Mouse (Mus musculus): ENCODE results near the gene Lingo3.

Gene Lingo3

GRCm38 (mm10) chr10:80843931-80844547 lies at the start of gene Lingo3:
TSS of gene Lingo3 (minus strand) at chr10:80844039.
- DNase-seq (ENCODE audit: low spot score) = no peak

- no peak for DNase-seq (ENCODE audit: low spot score)
These were observed 43.3 kb upstream of the Lingo3 start for GRCm38 (mm10) chr10:80887181-80887580.

DNA sequence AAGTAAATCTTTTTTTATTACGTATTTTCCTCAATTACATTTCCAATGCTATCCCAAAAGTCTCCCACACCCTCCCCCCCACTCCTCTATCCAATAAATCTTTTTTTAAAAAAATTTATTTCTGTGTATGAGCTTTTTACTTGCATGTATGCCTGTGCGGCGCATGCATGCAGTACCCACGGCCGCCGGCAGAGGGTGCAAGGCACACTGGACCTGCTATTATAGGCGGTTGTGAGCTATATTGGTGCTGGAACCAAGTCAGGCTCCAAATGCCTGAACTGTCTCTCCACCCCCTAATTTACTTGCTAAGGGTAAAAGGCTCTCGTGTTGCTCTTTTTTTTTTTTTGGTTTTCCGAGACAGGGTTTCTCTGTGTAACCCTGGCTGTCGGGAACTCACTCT lies 37.5 kb upstream of the Lingo3 start:
- DNase-seq (ENCODE audit: low spot score) = peak; percentile 67

GRCm38 (mm10) chr10:80880901-80881300 lies 37.1 kb upstream of the Lingo3 start:
- no peak for DNase-seq (ENCODE audit: low spot score)

- peak; percentile 62 for DNase-seq (ENCODE audit: low spot score)
These were observed 36.3 kb upstream of the Lingo3 start for GRCm38 (mm10) chr10:80880131-80880641.

- no peak for DNase-seq (ENCODE audit: low spot score)
These were observed 32.8 kb upstream of the Lingo3 start for GRCm38 (mm10) chr10:80876594-80876993.

GRCm38 (mm10) chr10:80876028-80876427 lies 32.2 kb upstream of the Lingo3 start:
- DNase-seq (ENCODE audit: low spot score) = peak; percentile 38

DNA sequence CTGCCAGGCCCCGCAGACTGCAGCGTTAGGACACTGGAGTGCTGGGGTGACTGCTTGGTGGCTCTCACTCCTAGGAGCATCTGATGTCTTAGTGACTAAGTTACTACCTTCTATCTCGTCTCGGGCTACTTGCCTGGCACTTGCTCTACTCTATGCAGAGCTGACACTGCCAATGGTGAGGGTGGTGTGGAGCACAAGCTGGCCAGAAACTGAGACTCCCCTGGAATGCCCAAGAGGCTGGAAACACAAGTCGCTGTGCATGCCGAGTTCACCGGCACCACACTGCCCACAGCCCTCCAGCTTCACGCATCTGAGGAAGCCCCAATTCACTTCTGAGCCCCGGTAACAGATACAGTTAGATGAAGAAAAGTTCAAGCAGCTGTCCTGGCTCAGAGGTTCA lies 30.2 kb upstream of the Lingo3 start:
- DNase-seq (ENCODE audit: low spot score) = no peak

- no peak for DNase-seq (ENCODE audit: low spot score)
These were observed 27.7 kb upstream of the Lingo3 start, which contains the start of gene Tmprss9 for GRCm38 (mm10) chr10:80871581-80871980. TSS of gene Tmprss9 (plus strand) at chr10:80871848.

- DNase-seq (ENCODE audit: low spot score) = no peak
These were observed 27.2 kb upstream of the Lingo3 start for GRCm38 (mm10) chr10:80870993-80871392.

DNA sequence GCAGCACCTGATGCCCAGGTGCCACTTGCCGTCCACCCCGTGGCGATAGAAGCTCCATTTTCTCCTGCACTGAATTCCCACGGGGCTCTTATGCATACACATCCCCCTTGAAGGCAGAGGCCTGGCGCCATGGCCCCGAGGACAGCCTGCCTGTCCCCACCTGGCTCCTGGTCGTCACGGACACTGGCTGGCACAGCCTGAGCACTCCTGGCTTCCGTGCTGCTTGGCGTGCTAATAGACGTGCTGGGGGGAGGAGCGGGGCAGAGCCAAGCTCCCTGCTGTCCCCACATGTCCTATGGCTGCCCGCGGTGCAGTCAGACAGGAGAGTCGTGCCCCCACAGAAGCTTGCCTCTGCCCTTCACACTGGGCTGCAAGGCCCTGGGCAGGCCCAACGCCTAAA lies 20.6 kb upstream of the Lingo3 start:
- DNase-seq (ENCODE audit: low spot score) = no peak

GRCm38 (mm10) chr10:80862305-80862704 lies 18.5 kb upstream of the Lingo3 start:
- no peak for DNase-seq (ENCODE audit: low spot score)

DNA sequence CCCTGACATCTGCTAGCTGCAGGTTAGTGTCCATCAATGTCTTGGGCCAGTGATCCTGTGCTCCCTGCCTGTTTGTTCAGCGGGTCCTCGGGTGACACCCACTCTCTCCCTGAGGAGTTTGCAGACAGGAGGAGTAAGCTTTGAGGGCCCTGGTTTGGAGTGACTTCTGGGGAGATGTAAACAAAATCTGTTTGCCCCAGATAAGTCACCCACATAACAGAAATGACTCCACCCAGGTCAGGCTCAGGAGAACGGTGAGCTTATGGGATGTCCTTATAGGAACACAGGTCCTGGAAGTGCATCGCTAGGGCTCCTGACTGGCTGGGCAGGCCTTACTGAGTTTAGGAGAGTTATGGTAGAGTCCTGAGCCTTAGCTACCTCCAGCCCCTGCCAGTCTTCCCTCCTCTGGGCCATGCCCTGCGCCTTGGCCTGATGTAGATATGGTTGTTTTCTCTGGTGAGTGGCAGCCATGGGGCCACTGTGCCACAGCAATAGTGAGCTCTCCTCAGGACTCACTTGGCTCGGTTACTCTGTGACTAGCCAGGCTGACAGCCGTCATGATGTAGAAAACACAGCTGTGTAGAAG lies 14.6 kb upstream of the Lingo3 start:
- no peak for DNase-seq (ENCODE audit: low spot score)

DNA sequence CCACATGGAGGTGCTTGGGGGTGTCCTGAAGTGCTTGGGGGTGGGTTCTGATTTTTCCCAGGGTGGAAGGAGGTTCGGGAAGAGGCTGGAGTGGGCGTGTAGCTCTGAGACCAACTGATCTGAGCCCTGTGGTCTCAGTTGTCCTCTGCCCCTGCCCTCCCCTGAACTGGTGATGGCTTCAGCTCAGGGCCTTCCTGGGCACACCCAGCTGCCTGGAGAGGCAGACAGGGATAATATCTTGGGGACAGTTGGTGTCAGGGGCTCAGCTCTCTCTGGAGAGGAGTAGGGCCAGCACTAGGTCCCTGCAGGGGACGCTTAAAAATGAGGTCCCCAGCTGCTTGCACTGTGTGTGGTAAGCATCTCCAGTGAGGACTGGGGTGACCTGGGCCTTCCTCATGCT lies 14.0 kb upstream of the Lingo3 start:
- DNase-seq (ENCODE audit: low spot score) = no peak

- no peak for DNase-seq (ENCODE audit: low spot score)
These were observed 13.5 kb upstream of the Lingo3 start for GRCm38 (mm10) chr10:80857386-80857785.

GRCm38 (mm10) chr10:80856908-80857307 lies 13.1 kb upstream of the Lingo3 start:
- DNase-seq (ENCODE audit: low spot score) = no peak

GRCm38 (mm10) chr10:80856267-80856666 lies 12.4 kb upstream of the Lingo3 start:
- DNase-seq (ENCODE audit: low spot score) = no peak

DNA sequence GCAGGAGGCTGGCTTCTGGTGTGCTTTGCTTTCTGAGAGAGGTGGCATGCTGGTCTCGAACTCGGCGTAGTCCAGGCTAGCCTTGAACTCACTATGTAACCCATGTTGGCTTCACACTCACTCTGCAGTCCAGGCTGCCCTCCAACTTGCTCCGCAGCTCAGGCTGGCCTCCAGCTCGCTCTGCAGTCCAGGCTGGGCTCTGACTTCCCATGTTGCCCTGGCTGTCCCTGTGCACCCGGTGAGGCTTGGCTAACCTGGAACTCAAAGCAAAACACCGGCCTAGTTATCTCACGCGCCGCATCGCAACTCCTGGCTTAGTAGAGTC lies 11.9 kb upstream of the Lingo3 start:
- no peak for DNase-seq (ENCODE audit: low spot score)

DNA sequence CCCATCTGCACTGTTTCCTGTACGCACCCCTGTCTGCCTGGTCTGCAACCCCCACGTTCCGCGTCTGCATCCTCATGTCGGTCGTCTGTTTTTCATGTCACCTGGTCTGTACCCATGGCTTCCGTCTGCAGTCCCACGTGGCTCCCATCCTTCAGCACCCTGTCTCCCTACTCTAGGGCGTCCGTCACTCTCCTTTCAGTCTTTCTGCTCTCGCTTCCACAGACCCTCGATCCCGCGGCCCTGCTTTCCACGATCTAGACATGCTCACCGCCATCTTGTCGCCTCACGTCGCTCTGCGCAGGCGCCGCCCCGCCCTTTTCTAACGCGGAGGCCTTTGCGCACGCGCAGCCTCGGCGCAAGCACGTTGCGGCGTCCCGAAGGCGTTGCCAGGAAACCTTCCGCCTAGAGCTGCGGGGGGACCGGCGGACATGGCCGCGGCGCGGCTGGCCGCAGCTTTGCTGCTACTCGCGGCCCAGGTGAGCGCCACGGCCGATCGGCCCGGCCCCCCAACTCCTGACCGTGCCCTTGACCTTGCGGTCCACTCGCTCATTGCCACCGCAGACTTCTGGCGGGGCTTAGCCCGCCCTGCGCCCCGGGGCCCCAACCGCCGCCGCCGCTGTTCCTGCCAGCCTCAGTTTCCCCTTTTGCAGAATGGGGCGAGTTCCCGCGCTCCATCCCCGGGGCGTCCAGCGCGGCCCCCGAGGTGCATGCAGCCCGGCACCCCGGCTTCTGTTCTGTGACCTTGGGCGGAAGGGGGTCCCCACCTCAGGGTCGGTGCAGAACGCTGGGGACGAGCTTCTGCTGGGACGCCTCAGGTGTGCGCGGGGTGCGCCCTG lies 11.3 kb upstream of the Lingo3 start, which contains the start of the genes Lsm7 and Sppl2b:
TSS of gene Lsm7 (minus strand) at position 297 of the 836 bp plus-strand sequence.
TSS of gene Sppl2b (plus strand) at position 363 of the 836 bp plus-strand sequence.
- DNase-seq (ENCODE audit: low spot score) = peak; percentile 99

- no peak for DNase-seq (ENCODE audit: low spot score)
These were observed 4.7 kb upstream of the Lingo3 start for GRCm38 (mm10) chr10:80848571-80848970.

- no peak for DNase-seq (ENCODE audit: low spot score)
These were observed 1.9 kb upstream of the Lingo3 start for GRCm38 (mm10) chr10:80845732-80846131.

DNA sequence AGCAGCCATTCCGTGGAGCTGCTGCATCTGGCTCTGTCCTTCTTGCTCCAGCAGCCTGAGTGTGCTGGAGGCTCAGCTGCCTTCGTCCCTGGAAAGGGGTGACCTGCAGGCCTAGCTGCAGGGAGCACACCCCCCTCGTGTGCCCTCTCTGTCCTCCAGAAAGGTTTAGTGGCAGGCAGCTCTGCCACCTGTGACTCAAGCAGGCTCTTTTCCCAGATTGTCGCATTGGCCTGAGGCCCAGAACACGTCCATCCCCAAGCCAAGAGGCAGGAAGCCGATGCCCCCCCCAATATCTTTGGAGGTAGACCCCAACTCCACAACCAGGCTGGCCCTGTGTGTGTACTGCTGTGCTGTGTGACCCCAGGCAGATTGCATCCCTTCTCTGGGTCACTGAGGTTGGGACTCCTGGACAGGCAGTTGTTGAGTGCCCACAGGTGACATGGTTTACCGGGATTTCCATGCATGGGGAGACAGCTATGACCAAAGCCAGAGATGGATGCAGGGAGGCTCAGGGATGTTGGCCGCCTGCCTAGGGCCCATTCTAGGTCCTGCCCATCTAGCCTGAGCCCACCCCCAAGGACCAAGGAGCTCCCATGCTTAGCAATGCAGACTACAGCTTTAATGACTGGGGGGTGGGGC lies 1.3 kb upstream of the Lingo3 start:
- DNase-seq (ENCODE audit: low spot score) = no peak

Data from urinary bladder, postnatal 25 days (tissue).